Mouse (Mus musculus) adrenal gland, adult 18-20 months (tissue): ENCODE measurements around the gene Edf1. TPM values are rescaled to one million over a fixed set of nuclear protein-coding genes. Genes with fewer than 3 reads are reported as not detected.
A peak's percentile ranks its signal among the peaks of the same experiment; 100 is the strongest.
"Not testable (repeated sequence)": the region's sequence is repeated elsewhere in the genome, so short reads cannot be mapped to it uniquely, and the experiment has no call there.

ENCODE experiments used
- DNase-seq, 2 experiments: peaks; one replicate each; pipeline ENCODE4 v3.0.0; 2021 to 2022; ENCODE audit warnings: low spot score in 2 of 2
- long read RNA-seq, 2 experiments: library from polyadenylated mRNA; stranded (forward); transcript quantifications; one replicate each; pipeline ENCODE4 v2.0.0; 2021
- total RNA-seq, 2 experiments: library from RNA; stranded (reverse); gene quantifications; 1 replicate in 1 of 2; 2 replicates in 1 of 2; pipeline ENCODE4 v1.2.3; 2021

Gene Edf1
- 100 to 1,000 TPM; 302 to 308 TPM for total RNA-seq
- long read RNA-seq, experiment 1, transcript Edf1-201 (5 exons, 722 nt) = major isoform, 65 of 70 reads
- long read RNA-seq, experiment 1, partial matches to known transcripts = 0 of 70 reads
- long read RNA-seq, experiment 1, other reads (novel, unspliced or antisense) = 2 of 70 reads
- long read RNA-seq, experiment 2, transcript Edf1-201 (5 exons, 722 nt) = major isoform, 281 of 298 reads
- long read RNA-seq, experiment 2, partial matches to known transcripts = 1 of 298 reads
- long read RNA-seq, experiment 2, other reads (novel, unspliced or antisense) = 12 of 298 reads

- peak; percentile 92 for DNase-seq
Measured at GRCm38 (mm10) chr2:25557221-25557963, at the start of gene Edf1. TSS of gene Edf1 (plus strand) at chr2:25557847.

GRCm38 (mm10) chr2:25509912-25510311, 47.7 kb upstream of the Edf1 start:
- no peak for DNase-seq

- DNase-seq = no peak
Measured at GRCm38 (mm10) chr2:25526510-25527302, 30.9 kb upstream of the Edf1 start.

- no peak for DNase-seq
Measured at GRCm38 (mm10) chr2:25533707-25534106, 23.9 kb upstream of the Edf1 start.

- DNase-seq = peak; percentile 70 to 73
Measured at GRCm38 (mm10) chr2:25534178-25534865, 23.3 kb upstream of the Edf1 start.

GRCm38 (mm10) chr2:25534866-25535182, 22.8 kb upstream of the Edf1 start:
- DNase-seq = no peak

GRCm38 (mm10) chr2:25536531-25536930, 21.1 kb upstream of the Edf1 start:
- DNase-seq = peak in 1 of 2 experiments; percentile 48

GRCm38 (mm10) chr2:25540541-25540948, 17.1 kb upstream of the Edf1 start:
- DNase-seq = peak in 1 of 2 experiments; percentile 54

- DNase-seq = no peak
Measured at GRCm38 (mm10) chr2:25541644-25542367, 15.8 kb upstream of the Edf1 start.

- DNase-seq = peak in 1 of 2 experiments; percentile 79
Measured at GRCm38 (mm10) chr2:25545996-25546810, 11.4 kb upstream of the Edf1 start.

GRCm38 (mm10) chr2:25546811-25547491, 10.7 kb upstream of the Edf1 start, which contains the start of gene Traf2:
TSS of gene Traf2 (minus strand) at chr2:25546940.
- DNase-seq = peak; percentile 95

- DNase-seq = no peak
Measured at GRCm38 (mm10) chr2:25549021-25549991, 8.3 kb upstream of the Edf1 start.

- DNase-seq = peak in 1 of 2 experiments; percentile 52
Measured at GRCm38 (mm10) chr2:25551186-25551585, 6.5 kb upstream of the Edf1 start.

GRCm38 (mm10) chr2:25553171-25553786, 4.4 kb upstream of the Edf1 start:
- DNase-seq = not testable (repeated sequence)

- DNase-seq = not testable (repeated sequence)
Measured at GRCm38 (mm10) chr2:25555479-25555878, 2.2 kb upstream of the Edf1 start.

GRCm38 (mm10) chr2:25556296-25556695, 1.4 kb upstream of the Edf1 start:
- DNase-seq = no peak

- no peak for DNase-seq
Measured at GRCm38 (mm10) chr2:25557964-25558360, 315 bp downstream of the Edf1 start.
